Mouse (Mus musculus): ENCODE results near the gene Fancg. TPM values are rescaled to one million over a fixed set of nuclear protein-coding genes. Genes with fewer than 3 reads are reported as not detected.

Gene Fancg
- polyA plus RNA-seq (2015; fragmentation: Nextera tagmentation; extraction: Ambion mirVana) = 7.8 and 9.4 TPM in 2 replicates

DNA sequence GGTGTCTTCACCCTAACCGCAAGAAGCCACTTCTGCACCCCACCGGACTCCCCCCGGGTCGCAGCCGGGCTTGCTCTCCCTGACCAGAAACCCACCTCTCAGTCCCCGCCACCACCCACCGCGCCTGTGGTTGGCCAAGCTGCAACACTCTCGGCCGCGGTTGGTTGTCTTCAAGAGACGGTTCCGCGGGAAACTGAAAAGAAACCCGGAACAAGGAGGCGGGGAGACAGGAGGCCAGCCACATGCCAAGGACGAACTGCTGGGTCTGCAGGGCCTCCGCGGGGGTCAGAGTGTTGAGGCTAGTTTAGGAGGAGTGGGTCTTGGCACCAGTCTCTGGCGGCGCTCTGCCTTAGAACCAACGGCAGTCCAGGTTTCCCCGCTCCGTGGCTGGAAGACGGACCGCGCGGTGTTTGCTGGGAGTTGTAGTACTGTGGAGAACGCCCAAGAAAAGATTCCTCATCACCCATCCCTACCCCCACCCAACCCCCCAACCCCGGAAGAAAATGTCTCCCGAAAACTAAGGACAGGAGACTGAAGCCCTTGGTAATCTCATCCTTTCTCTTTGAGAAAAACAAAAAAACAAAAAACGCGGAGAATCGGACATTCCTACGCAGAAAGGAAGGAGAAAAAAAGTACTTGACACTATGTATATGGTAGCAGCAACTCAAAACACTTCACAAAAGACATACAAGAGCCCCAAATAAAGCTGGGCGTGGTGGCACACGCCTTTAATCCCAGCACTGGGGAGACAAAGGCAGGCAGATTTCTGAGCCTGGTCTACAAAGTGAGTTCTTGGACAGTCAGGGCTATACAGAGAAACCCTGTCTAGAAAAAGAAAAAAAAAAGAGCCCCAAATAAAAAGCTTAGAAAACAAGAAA lies at the start of gene Fancg:
Gene Fancg (minus strand): TSS at position 346 of the 878 bp plus-strand sequence.
- Histone ChIP-seq H3K4me3 (ENCODE audit: low read depth, low read length) (peak within 1 kb of the TSS; percentile 72), H3K27ac (ENCODE audit: low read length) (peak within 1 kb of the TSS; percentile 52), H3K9ac (ENCODE audit: low read depth, low read length) (peak within 1 kb of the TSS; percentile 74), H3K9me3 (replicated peaks; ENCODE audit: control insufficient read depth, low read length) (no peaks in the 10 kb centered on the region), H3K4me1 (ENCODE audit: control insufficient read depth, low read depth, low read length) (peaks cover 10% of the 10 kb centered on the region), H3K4me2 (ENCODE audit: low read depth, low read length) (peak within 1 kb of the TSS; percentile 77), H3K27me3 (ENCODE audit: control insufficient read depth, insufficient read depth, low read depth, low read length) (no peaks in the 10 kb centered on the region), H3K36me3 (ENCODE audit: control insufficient read depth, insufficient read depth) (no peaks in the 10 kb centered on the region)
- WGBS (ENCODE audit: insufficient replicate concordance) = 2% methylated on average over 37 of the region's 37 CpGs
- peak; percentile 80 for ATAC-seq (ENCODE audit: low read depth)

DNA sequence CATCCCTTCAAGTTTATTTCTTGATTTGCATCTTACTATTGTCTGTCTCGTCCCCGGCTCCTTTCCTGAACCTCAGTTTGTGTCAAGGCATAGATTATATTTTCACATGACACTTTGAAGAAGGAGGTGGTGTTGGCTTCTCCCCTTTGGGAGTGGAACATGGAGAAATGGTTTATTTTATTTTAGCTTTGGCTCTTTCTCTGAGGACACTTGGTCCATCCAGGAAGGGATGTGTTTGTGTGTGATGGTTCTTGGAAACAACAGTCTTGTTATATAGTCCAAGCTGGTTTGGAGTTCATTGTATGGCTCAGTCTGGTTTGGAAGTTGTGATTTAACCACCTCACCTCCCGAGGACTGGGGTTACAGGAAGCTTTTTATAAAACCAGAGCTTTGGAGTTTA lies 49.4 kb upstream of the Fancg start:
- no peak for ATAC-seq (ENCODE audit: low read depth)
- Histone ChIP-seq H3K36me3 (ENCODE audit: control insufficient read depth, insufficient read depth) (no peaks in the 10 kb centered on the region), H3K27ac (ENCODE audit: low read length) (no peak overlapping the region), H3K9ac (ENCODE audit: low read depth, low read length) (no peak overlapping the region), H3K4me3 (ENCODE audit: low read depth, low read length) (peak overlapping the region; percentile 69), H3K9me3 (replicated peaks; ENCODE audit: control insufficient read depth, low read length) (no peaks in the 10 kb centered on the region), H3K27me3 (ENCODE audit: control insufficient read depth, insufficient read depth, low read depth, low read length) (peaks cover 35% of the 10 kb centered on the region), H3K4me1 (ENCODE audit: control insufficient read depth, low read depth, low read length) (peaks cover 14% of the 10 kb centered on the region), H3K4me2 (ENCODE audit: low read depth, low read length) (peak overlapping the region; percentile 99)
- WGBS (ENCODE audit: insufficient replicate concordance) = 22% methylated on average over 3 of the region's 3 CpGs

DNA sequence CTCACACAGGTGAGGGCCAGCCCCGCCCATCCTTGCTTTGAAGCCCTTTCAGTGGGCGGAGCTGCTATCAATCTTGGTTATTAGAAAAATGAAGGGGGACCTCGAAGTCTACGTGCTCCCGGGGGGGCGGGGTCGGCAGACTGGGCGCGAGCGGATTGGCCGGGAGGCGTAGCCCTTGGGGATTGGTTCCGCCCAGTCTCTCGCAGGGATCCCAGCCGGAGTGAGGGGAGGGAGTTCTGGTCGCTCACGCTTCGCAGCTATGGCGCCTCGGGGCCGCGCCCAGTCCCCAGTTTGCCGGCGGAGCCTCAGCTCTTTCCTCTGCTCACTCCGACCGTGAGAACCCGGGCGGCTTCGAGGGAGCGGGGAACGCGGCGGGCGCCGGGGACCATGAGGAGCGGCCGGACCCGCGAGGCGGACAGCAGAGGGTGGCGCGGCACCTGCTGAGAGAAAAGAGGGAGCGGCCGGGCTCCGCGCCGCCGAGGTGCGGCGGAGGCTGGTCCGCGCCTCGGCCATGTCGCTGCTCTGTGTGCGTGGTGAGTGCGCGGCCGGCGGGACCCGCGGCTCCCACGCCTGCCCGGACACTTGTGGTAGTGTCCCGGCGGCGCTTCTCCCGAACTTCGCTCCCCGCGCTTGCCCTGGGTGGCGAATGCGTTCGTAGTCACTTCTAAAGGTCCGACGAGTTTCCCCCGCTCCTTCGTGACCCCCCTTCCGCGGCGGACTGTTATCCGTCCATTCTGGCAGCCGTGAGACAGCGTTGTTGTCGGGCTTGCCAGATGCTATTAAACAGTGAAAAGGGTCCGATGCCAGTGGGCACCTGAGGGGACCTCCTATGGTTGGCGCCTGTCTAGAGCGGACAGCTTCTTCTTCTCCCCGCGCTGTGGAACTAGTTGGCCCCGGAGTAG lies 48.7 kb upstream of the Fancg start, which contains the start of gene Unc13b:
Gene Unc13b (plus strand): TSS at position 201 of the 902 bp plus-strand sequence.
- H3K9ac ChIP-seq (ENCODE audit: low read depth, low read length) = peak within 1 kb of the TSS; percentile 54
- peak; percentile 94 for ATAC-seq (ENCODE audit: low read depth)
- WGBS (ENCODE audit: insufficient replicate concordance) = under 1% methylated on average over 89 of the region's 90 CpGs
- H3K4me1 ChIP-seq (ENCODE audit: control insufficient read depth, low read depth, low read length) = peaks cover 14% of the 10 kb centered on the region
- peak within 1 kb of the TSS; percentile 69 for H3K4me3 ChIP-seq (ENCODE audit: low read depth, low read length)
- no peaks in the 10 kb centered on the region for H3K36me3 ChIP-seq (ENCODE audit: control insufficient read depth, insufficient read depth)
- peak within 1 kb of the TSS; percentile 99 for H3K4me2 ChIP-seq (ENCODE audit: low read depth, low read length)
- no peak within 1 kb of the TSS for H3K27ac ChIP-seq (ENCODE audit: low read length)
- peaks cover 35% of the 10 kb centered on the region for H3K27me3 ChIP-seq (ENCODE audit: control insufficient read depth, insufficient read depth, low read depth, low read length)
- H3K9me3 ChIP-seq (replicated peaks; ENCODE audit: control insufficient read depth, low read length) = no peaks in the 10 kb centered on the region

DNA sequence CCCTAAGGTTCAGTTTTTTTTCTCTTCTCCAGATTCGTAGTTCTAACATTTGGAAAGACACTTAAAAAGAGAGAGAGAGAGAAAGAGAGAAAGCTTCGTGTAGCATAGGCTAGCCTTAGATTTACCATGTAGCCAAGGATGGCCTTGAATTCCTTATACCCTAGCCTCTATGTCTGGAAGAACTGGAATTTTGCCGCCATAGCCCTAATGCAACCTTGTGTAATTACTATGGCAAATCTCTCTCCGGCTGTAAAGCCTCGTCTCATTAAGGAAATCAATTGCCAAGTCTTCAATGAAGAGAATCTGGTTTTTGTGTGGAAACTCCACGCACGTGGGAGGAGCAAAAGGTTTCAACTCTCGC lies 48.1 kb upstream of the Fancg start:
- 21% methylated on average over 8 of the region's 8 CpGs for WGBS (ENCODE audit: insufficient replicate concordance)
- Histone ChIP-seq H3K27ac (ENCODE audit: low read length) (no peak overlapping the region), H3K36me3 (ENCODE audit: control insufficient read depth, insufficient read depth) (no peaks in the 10 kb centered on the region), H3K4me3 (ENCODE audit: low read depth, low read length) (peak overlapping the region; percentile 69), H3K4me1 (ENCODE audit: control insufficient read depth, low read depth, low read length) (peaks cover 14% of the 10 kb centered on the region), H3K27me3 (ENCODE audit: control insufficient read depth, insufficient read depth, low read depth, low read length) (peaks cover 35% of the 10 kb centered on the region), H3K4me2 (ENCODE audit: low read depth, low read length) (peak overlapping the region; percentile 99), H3K9ac (ENCODE audit: low read depth, low read length) (no peak overlapping the region), H3K9me3 (replicated peaks; ENCODE audit: control insufficient read depth, low read length) (no peaks in the 10 kb centered on the region)
- ATAC-seq (ENCODE audit: low read depth) = no peak

DNA sequence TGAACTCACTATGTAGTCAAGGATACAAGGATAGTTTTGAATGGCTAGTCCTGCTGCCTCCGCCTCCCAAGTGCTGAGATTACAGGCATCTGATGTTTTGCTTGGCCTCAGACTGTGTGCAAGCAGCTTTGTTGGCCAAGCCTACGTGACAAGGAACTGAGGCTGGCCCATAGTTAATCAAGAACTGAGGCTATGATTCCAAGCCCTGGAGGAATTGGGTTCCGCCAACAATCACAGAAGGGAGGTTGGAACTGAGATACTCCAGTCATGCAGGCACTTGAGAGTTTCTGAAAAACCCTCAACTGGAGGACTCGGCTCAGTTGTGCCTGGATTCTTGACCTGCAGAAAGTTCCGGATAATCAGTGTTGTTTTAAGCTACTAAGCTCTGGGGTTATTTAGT lies 47.3 kb upstream of the Fancg start:
- Histone ChIP-seq H3K27ac (ENCODE audit: low read length) (no peak overlapping the region), H3K4me1 (ENCODE audit: control insufficient read depth, low read depth, low read length) (peaks cover 14% of the 10 kb centered on the region), H3K9ac (ENCODE audit: low read depth, low read length) (no peak overlapping the region), H3K9me3 (replicated peaks; ENCODE audit: control insufficient read depth, low read length) (no peaks in the 10 kb centered on the region), H3K4me3 (ENCODE audit: low read depth, low read length) (no peak overlapping the region), H3K4me2 (ENCODE audit: low read depth, low read length) (no peak overlapping the region), H3K36me3 (ENCODE audit: control insufficient read depth, insufficient read depth) (no peaks in the 10 kb centered on the region), H3K27me3 (ENCODE audit: control insufficient read depth, insufficient read depth, low read depth, low read length) (peaks cover 35% of the 10 kb centered on the region)
- WGBS (ENCODE audit: insufficient replicate concordance) = 71% methylated on average over 5 of the region's 5 CpGs
- ATAC-seq (ENCODE audit: low read depth) = no peak

DNA sequence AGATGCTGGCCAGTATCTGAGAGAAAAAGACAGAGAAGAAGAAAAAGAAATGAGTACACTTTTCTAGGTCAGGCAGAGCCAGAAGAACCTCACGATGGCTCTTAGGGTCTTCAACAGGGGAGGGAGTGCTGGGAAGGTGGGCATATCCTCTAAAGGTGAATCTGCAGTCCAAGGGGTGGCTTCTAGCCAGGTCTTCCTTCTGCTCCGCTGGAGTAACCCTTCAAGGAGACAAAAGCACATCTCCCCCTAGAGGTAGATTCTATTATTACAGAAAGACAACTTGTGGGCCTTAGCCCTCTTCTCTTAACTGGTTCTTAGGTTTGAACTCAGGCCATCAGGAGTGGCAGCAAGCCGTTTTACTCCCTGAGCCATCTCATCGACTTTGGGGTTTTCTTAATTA lies 42.3 kb upstream of the Fancg start:
- no peak overlapping the region for H3K27ac ChIP-seq (ENCODE audit: low read length)
- H3K27me3 ChIP-seq (ENCODE audit: control insufficient read depth, insufficient read depth, low read depth, low read length) = peaks cover 2% of the 10 kb centered on the region; the same call in 1 of the 2 replicates
- WGBS (ENCODE audit: insufficient replicate concordance) = 3% methylated on average over 4 of the region's 4 CpGs
- H3K4me1 ChIP-seq (ENCODE audit: control insufficient read depth, low read depth, low read length) = no peaks in the 10 kb centered on the region
- ATAC-seq (ENCODE audit: low read depth) = no peak
- H3K36me3 ChIP-seq (ENCODE audit: control insufficient read depth, insufficient read depth) = no peaks in the 10 kb centered on the region
- no peaks in the 10 kb centered on the region for H3K9me3 ChIP-seq (replicated peaks; ENCODE audit: control insufficient read depth, low read length)
- no peak overlapping the region for H3K4me2 ChIP-seq (ENCODE audit: low read depth, low read length)
- H3K9ac ChIP-seq (ENCODE audit: low read depth, low read length) = no peak overlapping the region
- no peak overlapping the region for H3K4me3 ChIP-seq (ENCODE audit: low read depth, low read length)

DNA sequence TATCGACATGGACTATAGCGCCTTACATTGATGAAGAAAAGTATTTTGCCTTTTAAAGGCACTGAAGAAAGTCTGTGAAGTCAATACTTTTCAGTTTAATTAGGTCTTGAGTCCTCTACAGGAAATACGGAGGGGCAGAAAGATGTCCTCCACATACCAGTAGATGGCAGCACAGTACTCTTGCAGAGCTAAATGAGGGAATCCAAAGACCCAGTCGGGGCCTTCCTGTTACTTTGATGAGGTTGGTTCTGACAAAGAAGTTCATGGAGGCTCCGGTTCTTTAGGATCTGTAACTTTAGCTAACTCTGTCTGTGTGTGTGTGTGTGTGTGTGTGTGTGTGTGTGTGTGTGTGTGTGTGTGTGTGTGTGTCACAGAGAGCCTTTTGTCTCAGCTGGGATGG lies 36.9 kb upstream of the Fancg start:
- H3K4me3 ChIP-seq (ENCODE audit: low read depth, low read length) = no peak overlapping the region
- 3% methylated on average over 5 of the region's 5 CpGs for WGBS (ENCODE audit: insufficient replicate concordance)
- H3K9me3 ChIP-seq (replicated peaks; ENCODE audit: control insufficient read depth, low read length) = no peaks in the 10 kb centered on the region
- no peaks in the 10 kb centered on the region for H3K36me3 ChIP-seq (ENCODE audit: control insufficient read depth, insufficient read depth)
- H3K4me2 ChIP-seq (ENCODE audit: low read depth, low read length) = no peak overlapping the region
- H3K27ac ChIP-seq (ENCODE audit: low read length) = no peak overlapping the region
- H3K9ac ChIP-seq (ENCODE audit: low read depth, low read length) = no peak overlapping the region
- H3K4me1 ChIP-seq (ENCODE audit: control insufficient read depth, low read depth, low read length) = peaks cover 21% of the 10 kb centered on the region
- H3K27me3 ChIP-seq (ENCODE audit: control insufficient read depth, insufficient read depth, low read depth, low read length) = no peaks in the 10 kb centered on the region
- no peak for ATAC-seq (ENCODE audit: low read depth)

DNA sequence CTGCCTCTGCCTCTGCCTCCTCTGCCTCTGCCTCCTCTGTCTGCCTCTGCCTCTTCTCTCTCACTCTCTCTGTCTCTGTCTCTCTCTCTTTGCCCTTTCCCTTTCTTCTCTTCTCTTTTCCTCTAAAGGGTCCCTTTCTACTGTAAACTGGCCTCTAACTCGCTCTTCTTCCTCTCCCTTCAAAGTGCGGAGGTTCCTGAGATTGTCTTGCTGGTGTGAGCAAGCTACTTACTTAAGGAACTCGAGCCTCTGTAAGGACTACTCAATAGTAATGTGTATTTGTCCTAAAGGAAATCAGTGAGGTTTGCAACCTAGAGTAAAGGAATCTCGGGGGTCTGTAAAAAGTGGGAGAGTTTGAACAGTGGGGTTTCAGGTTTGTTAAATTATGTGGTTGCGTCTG lies 36.3 kb upstream of the Fancg start:
- 51% methylated on average over 5 of the region's 5 CpGs for WGBS (ENCODE audit: insufficient replicate concordance)
- Histone ChIP-seq H3K4me1 (ENCODE audit: control insufficient read depth, low read depth, low read length) (peaks cover 21% of the 10 kb centered on the region), H3K4me3 (ENCODE audit: low read depth, low read length) (no peak overlapping the region), H3K9ac (ENCODE audit: low read depth, low read length) (no peak overlapping the region), H3K27me3 (ENCODE audit: control insufficient read depth, insufficient read depth, low read depth, low read length) (no peaks in the 10 kb centered on the region), H3K36me3 (ENCODE audit: control insufficient read depth, insufficient read depth) (no peaks in the 10 kb centered on the region), H3K27ac (ENCODE audit: low read length) (no peak overlapping the region), H3K9me3 (replicated peaks; ENCODE audit: control insufficient read depth, low read length) (no peaks in the 10 kb centered on the region), H3K4me2 (ENCODE audit: low read depth, low read length) (no peak overlapping the region)
- ATAC-seq (ENCODE audit: low read depth) = no peak

Measured in liver, embryonic 16.5 days (tissue).